Comparison of ENCODE assay signal across 8 mouse cellular contexts in the genomic region with DNA sequence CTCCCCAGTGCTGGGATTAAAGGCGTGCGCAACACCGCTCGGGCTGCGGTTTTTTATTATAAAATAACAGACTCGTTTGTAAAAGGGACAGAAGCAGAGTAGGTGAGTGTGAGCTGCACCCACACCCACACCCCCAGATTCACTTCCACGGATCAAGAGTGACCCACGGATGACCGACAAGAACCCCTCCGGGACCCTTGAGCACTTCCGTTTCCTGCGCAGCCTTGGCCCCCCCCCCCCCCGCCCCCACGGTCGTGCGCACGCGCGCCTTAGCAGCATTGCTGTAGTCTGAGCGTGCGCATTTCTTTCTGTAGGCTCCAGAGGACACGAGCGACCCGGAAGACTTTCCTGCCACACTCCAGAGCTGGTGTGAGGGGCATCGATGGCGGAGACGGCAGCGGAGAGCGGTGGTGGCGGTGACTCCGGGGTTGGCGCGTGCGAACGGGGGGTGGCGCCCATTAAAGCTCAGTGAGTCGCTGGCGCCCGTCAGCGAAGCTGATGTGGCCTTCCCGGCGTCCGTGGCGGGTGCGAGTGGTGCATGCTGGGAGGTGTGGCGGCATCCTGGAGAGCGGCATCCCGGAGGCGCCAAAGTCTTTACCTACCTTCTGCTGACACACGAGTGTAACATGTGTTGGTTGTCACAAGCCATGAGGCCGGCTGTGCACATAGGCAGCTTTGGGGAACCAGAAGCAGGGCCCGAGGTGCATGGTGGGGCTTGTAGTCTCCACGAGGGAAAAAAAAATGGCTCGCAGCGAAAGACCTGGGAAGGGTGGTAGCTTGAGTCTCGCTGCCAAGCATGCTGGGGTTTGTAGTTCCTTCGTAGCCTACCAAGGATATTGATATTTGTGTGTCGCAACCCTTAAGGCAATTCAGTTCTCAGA. TPM values are rescaled to one million over a fixed set of nuclear protein-coding genes. Genes with fewer than 3 reads are reported as not detected.
DNase-seq lines count a peak whose midpoint lies in the region; ATAC-seq and TF ChIP-seq lines count a peak whose summit lies in the region.

Gene Dus3l, plus strand, starts transcription at position 284 of the 881 bp plus-strand sequence.

- TF ChIP-seq POLR2A in bone marrow, adult 2 months (IDR thresholded peaks at IDR 0.05; ENCODE audit: borderline replicate concordance, control insufficient read depth, low read depth, low read length), result peak; percentile 54; the same call in 1 of the 2 replicates

- peak within 1 kb of the TSS; percentile 99 for H3K27ac ChIP-seq in bone marrow, adult 2 months (ENCODE audit: control insufficient read depth, insufficient read depth, low read depth, low read length, poor library complexity)
- peak within 1 kb of the TSS; percentile 97 for H3K27ac ChIP-seq in embryonic facial prominence, embryonic 15.5 days (replicated peaks)
- peak within 1 kb of the TSS; percentile 94 for H3K27ac ChIP-seq in kidney, embryonic 14.5 days (ENCODE audit: low read depth, low read length)
- H3K27ac ChIP-seq in limb, embryonic 15.5 days, result peak within 1 kb of the TSS; percentile 97

- peak; percentile 95 for DNase-seq in 3T3-L1 (ENCODE audit: low read depth, low spot score)
- DNase-seq in heart, adult 8-10 months (ENCODE audit: low spot score), result peak; percentile 89
- peak; percentile 83 to 84 for DNase-seq in monocyte, adult 2 months (ENCODE audit: low read depth in 1 of 2, low spot score in 2 of 2)
- DNase-seq in spleen, postnatal 36 days (ENCODE audit: low spot score in 2 of 2), result peak; percentile 86 to 90

- under 1% methylated on average over 54 of the region's 58 CpGs for WGBS in bone marrow, adult 2 months
- WGBS in embryonic facial prominence, embryonic 15.5 days, result 1% methylated on average over 58 of the region's 58 CpGs
- WGBS in kidney, embryonic 14.5 days, result 2% methylated on average over 58 of the region's 58 CpGs
- under 1% methylated on average over 56 of the region's 58 CpGs for WGBS in limb, embryonic 15.5 days

- peak; percentile 88 for ATAC-seq in embryonic facial prominence, embryonic 15.5 days (ENCODE audit: insufficient number of reproducible peaks, low FRiP score, low TSS enrichment, low read depth)
- ATAC-seq in kidney, embryonic 14.5 days (ENCODE audit: low FRiP score, low TSS enrichment), result peak; percentile 75
- ATAC-seq in limb, embryonic 15.5 days (ENCODE audit: insufficient number of reproducible peaks, low FRiP score, low TSS enrichment, low read depth), result peak; percentile 75

- H3K4me3 ChIP-seq in bone marrow, adult 2 months (replicated peaks; ENCODE audit: control insufficient read depth, low read depth, low read length), result peak within 1 kb of the TSS; percentile 99
- peak within 1 kb of the TSS; percentile 83 for H3K4me3 ChIP-seq in embryonic facial prominence, embryonic 15.5 days (replicated peaks)
- peak within 1 kb of the TSS; percentile 66 for H3K4me3 ChIP-seq in kidney, embryonic 14.5 days (ENCODE audit: low read length)
- peak within 1 kb of the TSS; percentile 82 for H3K4me3 ChIP-seq in limb, embryonic 15.5 days

- H3K27me3 ChIP-seq in embryonic facial prominence, embryonic 15.5 days, result no peaks in the 10 kb centered on the region
- no peaks in the 10 kb centered on the region for H3K27me3 ChIP-seq in kidney, embryonic 14.5 days (ENCODE audit: control insufficient read depth, insufficient read depth, low read length)
- no peaks in the 10 kb centered on the region for H3K27me3 ChIP-seq in limb, embryonic 15.5 days

- H3K9ac ChIP-seq in embryonic facial prominence, embryonic 15.5 days, result peak within 1 kb of the TSS; percentile 66
- H3K9ac ChIP-seq in kidney, embryonic 14.5 days (ENCODE audit: low read depth, low read length), result peak within 1 kb of the TSS; percentile 80
- H3K9ac ChIP-seq in limb, embryonic 15.5 days, result peak within 1 kb of the TSS; percentile 70

- H3K4me1 ChIP-seq in bone marrow, adult 2 months (ENCODE audit: control insufficient read depth, insufficient read depth, low read length), result peaks cover 6% of the 10 kb centered on the region; the same call in 1 of the 2 replicates
- H3K4me1 ChIP-seq in embryonic facial prominence, embryonic 15.5 days, result peaks cover 29% of the 10 kb centered on the region
- H3K4me1 ChIP-seq in kidney, embryonic 14.5 days (ENCODE audit: control insufficient read depth, insufficient read depth, low read length), result peaks cover 8% of the 10 kb centered on the region; the same call in 1 of the 2 replicates
- peaks cover 31% of the 10 kb centered on the region for H3K4me1 ChIP-seq in limb, embryonic 15.5 days

- no peaks in the 10 kb centered on the region for H3K9me3 ChIP-seq in embryonic facial prominence, embryonic 15.5 days (replicated peaks)
- H3K9me3 ChIP-seq in kidney, embryonic 14.5 days (ENCODE audit: control insufficient read depth, low read length), result no peaks in the 10 kb centered on the region
- no peaks in the 10 kb centered on the region for H3K9me3 ChIP-seq in limb, embryonic 15.5 days

- H3K4me2 ChIP-seq in embryonic facial prominence, embryonic 15.5 days (replicated peaks), result peak within 1 kb of the TSS; percentile 76
- H3K4me2 ChIP-seq in kidney, embryonic 14.5 days (replicated peaks; ENCODE audit: low read depth, low read length), result peak within 1 kb of the TSS; percentile 59
- H3K4me2 ChIP-seq in limb, embryonic 15.5 days, result peak within 1 kb of the TSS; percentile 79

- no peak for TF ChIP-seq CTCF in bone marrow, adult 2 months (IDR thresholded peaks at IDR 0.05; ENCODE audit: control insufficient read depth, insufficient read depth, low read length)

- H3K36me3 ChIP-seq in embryonic facial prominence, embryonic 15.5 days, result peaks cover 31% of the 10 kb centered on the region
- peaks cover 32% of the 10 kb centered on the region for H3K36me3 ChIP-seq in kidney, embryonic 14.5 days (ENCODE audit: control insufficient read depth, insufficient read depth, low read length)
- H3K36me3 ChIP-seq in limb, embryonic 15.5 days, result peaks cover 34% of the 10 kb centered on the region

RNA-seq across cellular contexts. Expression of gene Dus3l, which starts in this region (rescaled TPM):
- 15.8 and 51.0 TPM in 2 replicates for polyA plus RNA-seq in bone marrow, adult 2 months (2011; ENCODE audit: insufficient read depth, insufficient read length, low replicate concordance, missing spikeins)
- 44.4 and 47.8 TPM in 2 replicates for polyA plus RNA-seq in embryonic facial prominence, embryonic 15.5 days (2015; fragmentation: Nextera tagmentation; extraction: Ambion mirVana)
- 10 to 100 TPM; 15.6 to 18.5 (median 16.6) TPM for total RNA-seq in heart, adult 8-10 months (2022)
- 37.8 and 48.0 TPM in 2 replicates for polyA plus RNA-seq in kidney, embryonic 14.5 days (2014; fragmentation: Nextera tagmentation; extraction: Ambion mirVana)
- polyA plus RNA-seq in limb, embryonic 15.5 days (2015; fragmentation: Nextera tagmentation; extraction: Ambion mirVana), result 43.9 and 45.5 TPM in 2 replicates

Comparison
In these comparisons a context has a peak if more than half of its experiments do, and no peak if none do; other contexts are left out.
1. Peak in every context shown above with its lines: DNase-seq, ATAC-seq, H3K4me3 ChIP-seq and H3K27ac ChIP-seq.